Mouse (Mus musculus): ENCODE results near the gene Spon1.

GRCm38 (mm10) chr7:113904348-113904895 is 138.6 kb downstream of the Spon1 start:
- TF ChIP-seq CTCF (IDR thresholded peaks at IDR 0.05; ENCODE audit: low read depth, low read length): no peak
- TF ChIP-seq POLR2A (IDR thresholded peaks at IDR 0.05; ENCODE audit: borderline replicate concordance, low read depth, low read length): no peak

Data from bone marrow macrophage, adult 2 months (primary cell).